Mouse (Mus musculus): ENCODE measurements around the gene Pygo2.

DNA sequence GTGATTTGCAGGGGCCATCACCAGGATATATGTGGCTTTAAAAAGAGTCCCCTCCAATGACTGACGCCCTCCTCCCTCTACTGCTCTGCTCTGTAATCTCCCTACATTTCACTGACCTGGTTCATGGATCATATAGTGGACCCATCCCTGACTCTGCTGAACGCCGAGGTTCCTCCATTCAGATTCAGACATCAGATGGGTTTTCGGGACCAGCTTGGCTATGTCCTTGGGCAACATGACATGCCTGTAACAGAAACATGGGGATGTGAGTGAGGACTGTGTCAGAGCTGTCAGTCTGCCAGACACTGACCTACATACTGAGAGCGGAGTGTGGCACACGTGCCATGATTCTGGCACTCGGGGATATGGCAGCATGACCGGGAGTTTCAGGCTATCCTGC is 13.9 kb upstream of the Pygo2 start:
- TF ChIP-seq CTCF (IDR thresholded peaks at IDR 0.05; ENCODE audit: extremely low read depth, insufficient read length, insufficient replicate concordance, low read depth, low read length) (no peak), POLR2A (IDR thresholded peaks at IDR 0.05; ENCODE audit: low read depth, low read length) (no peak)

Measured in small intestine, adult 2 months (tissue).